Mouse (Mus musculus): ENCODE data around the gene Slc43a2. TPM values are rescaled to one million over a fixed set of nuclear protein-coding genes. Genes with fewer than 3 reads are reported as not detected.
A peak's percentile ranks its signal among the peaks of the same experiment; 100 is the strongest.

Gene Slc43a2
- polyA plus RNA-seq, 1 experiment from 2014 or later = 6.4 TPM

GRCm38 (mm10) chr11:75498126-75498525, 33.4 kb upstream of the Slc43a2 start:
- Histone ChIP-seq H3K4me1 (replicated peaks; ENCODE audit: control insufficient read depth, insufficient read depth) (no peaks in the 10 kb centered on the region), H3K9me3 (ENCODE audit: control insufficient read depth, low read length) (no peaks in the 10 kb centered on the region), H3K36me3 (ENCODE audit: control insufficient read depth, insufficient read depth, low read length) (peaks cover 75% of the 10 kb centered on the region), H3K4me3 (ENCODE audit: low read depth, low read length) (no peak overlapping the region), H3K27ac (replicated peaks) (no peak overlapping the region), H3K9ac (ENCODE audit: low read length) (no peak overlapping the region), H3K27me3 (ENCODE audit: control insufficient read depth, insufficient read depth, low read length) (no peaks in the 10 kb centered on the region), H3K4me2 (replicated peaks; ENCODE audit: low read depth) (no peak overlapping the region)
- no peak for ATAC-seq (ENCODE audit: low FRiP score, low TSS enrichment)
- no peak for DNase-seq (ENCODE audit: low spot score)
- TF ChIP-seq EP300 (optimal IDR thresholded peaks at IDR 0.05) (no peak), CTCF (IDR thresholded peaks at IDR 0.05; ENCODE audit: low read depth) (no peak)
- WGBS = 63% methylated on average over 1 of the region's 1 CpGs

- Histone ChIP-seq H3K4me1 (replicated peaks; ENCODE audit: control insufficient read depth, insufficient read depth) (peaks cover 3% of the 10 kb centered on the region; the same call in 1 of the 2 replicates), H3K36me3 (ENCODE audit: control insufficient read depth, insufficient read depth, low read length) (peaks cover 33% of the 10 kb centered on the region), H3K9ac (ENCODE audit: low read length) (no peak overlapping the region), H3K4me3 (ENCODE audit: low read depth, low read length) (no peak overlapping the region), H3K27me3 (ENCODE audit: control insufficient read depth, insufficient read depth, low read length) (no peaks in the 10 kb centered on the region), H3K4me2 (replicated peaks; ENCODE audit: low read depth) (no peak overlapping the region), H3K27ac (replicated peaks) (no peak overlapping the region), H3K9me3 (ENCODE audit: control insufficient read depth, low read length) (no peaks in the 10 kb centered on the region)
- DNase-seq (ENCODE audit: low spot score) = no peak
- ATAC-seq (ENCODE audit: low FRiP score, low TSS enrichment) = no peak
- 90% methylated on average over 4 of the region's 4 CpGs for WGBS
- TF ChIP-seq CTCF (IDR thresholded peaks at IDR 0.05; ENCODE audit: low read depth) (no peak), EP300 (optimal IDR thresholded peaks at IDR 0.05) (no peak)
These were observed 23.3 kb upstream of the Slc43a2 start for GRCm38 (mm10) chr11:75508162-75508561.

- no peak overlapping the region for H3K4me3 ChIP-seq (ENCODE audit: low read depth, low read length)
- no peak overlapping the region for H3K9ac ChIP-seq (ENCODE audit: low read length)
- 55% methylated on average over 8 of the region's 8 CpGs for WGBS
- H3K36me3 ChIP-seq (ENCODE audit: control insufficient read depth, insufficient read depth, low read length) = peaks cover 27% of the 10 kb centered on the region
- no peaks in the 10 kb centered on the region for H3K9me3 ChIP-seq (ENCODE audit: control insufficient read depth, low read length)
- ATAC-seq (ENCODE audit: low FRiP score, low TSS enrichment) (no peak), DNase-seq (ENCODE audit: low spot score) (peak; percentile 36)
- no peaks in the 10 kb centered on the region for H3K27me3 ChIP-seq (ENCODE audit: control insufficient read depth, insufficient read depth, low read length)
- no peak overlapping the region for H3K4me2 ChIP-seq (replicated peaks; ENCODE audit: low read depth)
- TF ChIP-seq EP300 (optimal IDR thresholded peaks at IDR 0.05) = no peak
- TF ChIP-seq CTCF (IDR thresholded peaks at IDR 0.05; ENCODE audit: low read depth) = no peak
- H3K27ac ChIP-seq (replicated peaks) = peak overlapping the region; percentile 95
- peaks cover 3% of the 10 kb centered on the region; the same call in 1 of the 2 replicates for H3K4me1 ChIP-seq (replicated peaks; ENCODE audit: control insufficient read depth, insufficient read depth)
These were observed 22.6 kb upstream of the Slc43a2 start for GRCm38 (mm10) chr11:75508904-75509303.

- Histone ChIP-seq H3K9ac (ENCODE audit: low read length) (peak within 1 kb of the TSS; percentile 68), H3K4me3 (ENCODE audit: low read depth, low read length) (peak within 1 kb of the TSS; percentile 57), H3K4me2 (replicated peaks; ENCODE audit: low read depth) (peak within 1 kb of the TSS; percentile 99), H3K27ac (replicated peaks) (peak within 1 kb of the TSS; percentile 95), H3K4me1 (replicated peaks; ENCODE audit: control insufficient read depth, insufficient read depth) (peaks cover 3% of the 10 kb centered on the region; the same call in 1 of the 2 replicates), H3K27me3 (ENCODE audit: control insufficient read depth, insufficient read depth, low read length) (no peaks in the 10 kb centered on the region), H3K36me3 (ENCODE audit: control insufficient read depth, insufficient read depth, low read length) (peaks cover 21% of the 10 kb centered on the region), H3K9me3 (ENCODE audit: control insufficient read depth, low read length) (no peaks in the 10 kb centered on the region)
- 1% methylated on average over 41 of the region's 43 CpGs for WGBS
- DNase-seq (ENCODE audit: low spot score) (peak; percentile 76), ATAC-seq (ENCODE audit: low FRiP score, low TSS enrichment) (peak; percentile 74)
- TF ChIP-seq CTCF (IDR thresholded peaks at IDR 0.05; ENCODE audit: low read depth) = peak; percentile 56
- TF ChIP-seq EP300 (optimal IDR thresholded peaks at IDR 0.05) = peak; percentile 50
These were observed 21.5 kb upstream of the Slc43a2 start, which contains the start of gene Rilp for GRCm38 (mm10) chr11:75509741-75510626. TSS of gene Rilp (plus strand) at chr11:75510094.

- Histone ChIP-seq H3K27me3 (ENCODE audit: control insufficient read depth, insufficient read depth, low read length) (no peaks in the 10 kb centered on the region), H3K36me3 (ENCODE audit: control insufficient read depth, insufficient read depth, low read length) (peaks cover 19% of the 10 kb centered on the region), H3K27ac (replicated peaks) (peak overlapping the region; percentile 95), H3K9ac (ENCODE audit: low read length) (peak overlapping the region; percentile 68), H3K4me1 (replicated peaks; ENCODE audit: control insufficient read depth, insufficient read depth) (peaks cover 3% of the 10 kb centered on the region; the same call in 1 of the 2 replicates), H3K4me3 (ENCODE audit: low read depth, low read length) (peak overlapping the region; percentile 57), H3K4me2 (replicated peaks; ENCODE audit: low read depth) (peak overlapping the region; percentile 99), H3K9me3 (ENCODE audit: control insufficient read depth, low read length) (no peaks in the 10 kb centered on the region)
- TF ChIP-seq CTCF (IDR thresholded peaks at IDR 0.05; ENCODE audit: low read depth) = peak; percentile 95
- TF ChIP-seq EP300 (optimal IDR thresholded peaks at IDR 0.05) = no peak
- ATAC-seq (ENCODE audit: low FRiP score, low TSS enrichment) (peak; percentile 90), DNase-seq (ENCODE audit: low spot score) (peak; percentile 96)
- 1% methylated on average over 24 of the region's 24 CpGs for WGBS
These were observed 20.9 kb upstream of the Slc43a2 start for GRCm38 (mm10) chr11:75510627-75510993.

GRCm38 (mm10) chr11:75511213-75511612, 20.3 kb upstream of the Slc43a2 start:
- H3K9ac ChIP-seq (ENCODE audit: low read length) = no peak overlapping the region
- H3K27me3 ChIP-seq (ENCODE audit: control insufficient read depth, insufficient read depth, low read length) = no peaks in the 10 kb centered on the region
- H3K4me2 ChIP-seq (replicated peaks; ENCODE audit: low read depth) = peak overlapping the region; percentile 99; the same call in 1 of the 2 replicates
- peaks cover 16% of the 10 kb centered on the region for H3K36me3 ChIP-seq (ENCODE audit: control insufficient read depth, insufficient read depth, low read length)
- no peak for DNase-seq (ENCODE audit: low spot score)
- ATAC-seq (ENCODE audit: low FRiP score, low TSS enrichment) = no peak
- H3K9me3 ChIP-seq (ENCODE audit: control insufficient read depth, low read length) = no peaks in the 10 kb centered on the region
- H3K4me1 ChIP-seq (replicated peaks; ENCODE audit: control insufficient read depth, insufficient read depth) = peaks cover 3% of the 10 kb centered on the region; the same call in 1 of the 2 replicates
- no peak for TF ChIP-seq CTCF (IDR thresholded peaks at IDR 0.05; ENCODE audit: low read depth)
- TF ChIP-seq EP300 (optimal IDR thresholded peaks at IDR 0.05) = no peak
- H3K4me3 ChIP-seq (ENCODE audit: low read depth, low read length) = no peak overlapping the region
- H3K27ac ChIP-seq (replicated peaks) = peak overlapping the region; percentile 53; the same call in 1 of the 2 replicates
- WGBS = 68% methylated on average over 6 of the region's 6 CpGs

Measured in stomach, postnatal 0 days (tissue).